Mouse (Mus musculus): ENCODE data around the gene Cd72. TPM values are rescaled to one million over a fixed set of nuclear protein-coding genes. Genes with fewer than 3 reads are reported as not detected.

The Cd72 gene
- total and polyA plus RNA-seq, 2 experiments, result 3.6 to 4.9 TPM

- H3K27ac ChIP-seq (replicated peaks; ENCODE audit: insufficient read depth, low read depth, low read length), result no peak overlapping the region
- WGBS, result 81% methylated on average over 4 of the region's 4 CpGs
- no peak overlapping the region for H3K4me3 ChIP-seq (ENCODE audit: insufficient read depth, low read depth, low read length)
- TF ChIP-seq POLR2A (IDR thresholded peaks at IDR 0.05; ENCODE audit: extremely low read depth, insufficient read depth, low read length), result no peak
- TF ChIP-seq CTCF (IDR thresholded peaks at IDR 0.05; ENCODE audit: low read depth, low read length), result no peak
- no peak overlapping the region for H3K9ac ChIP-seq (ENCODE audit: low read depth, low read length)
- H3K36me3 ChIP-seq (ENCODE audit: control insufficient read depth, insufficient read depth, low read length), result no peaks in the 10 kb centered on the region
- no peak for DNase-seq (ENCODE audit: extremely low read depth, low read depth, low spot score)
- peaks cover 10% of the 10 kb centered on the region for H3K4me1 ChIP-seq (ENCODE audit: control insufficient read depth, insufficient read depth, low read length)
- H3K79me2 ChIP-seq (ENCODE audit: control insufficient read depth, insufficient read depth, low read length), result no peaks in the 10 kb centered on the region
- H3K27me3 ChIP-seq (ENCODE audit: control insufficient read depth, insufficient read depth, low read length), result no peaks in the 10 kb centered on the region
These were observed 43.5 kb upstream of the Cd72 start for GRCm38 (mm10) chr4:43497946-43498345.

GRCm38 (mm10) chr4:43497405-43497804 is 43.0 kb upstream of the Cd72 start:
- Histone ChIP-seq H3K27me3 (ENCODE audit: control insufficient read depth, insufficient read depth, low read length) (no peaks in the 10 kb centered on the region), H3K36me3 (ENCODE audit: control insufficient read depth, insufficient read depth, low read length) (no peaks in the 10 kb centered on the region), H3K9ac (ENCODE audit: low read depth, low read length) (no peak overlapping the region), H3K4me3 (ENCODE audit: insufficient read depth, low read depth, low read length) (no peak overlapping the region), H3K79me2 (ENCODE audit: control insufficient read depth, insufficient read depth, low read length) (no peaks in the 10 kb centered on the region), H3K4me1 (ENCODE audit: control insufficient read depth, insufficient read depth, low read length) (peaks cover 10% of the 10 kb centered on the region), H3K27ac (replicated peaks; ENCODE audit: insufficient read depth, low read depth, low read length) (no peak overlapping the region)
- TF ChIP-seq CTCF (IDR thresholded peaks at IDR 0.05; ENCODE audit: low read depth, low read length), result no peak
- TF ChIP-seq POLR2A (IDR thresholded peaks at IDR 0.05; ENCODE audit: extremely low read depth, insufficient read depth, low read length), result no peak
- peak; percentile 50 for DNase-seq (ENCODE audit: extremely low read depth, low read depth, low spot score)
- WGBS, result 95% methylated on average over 8 of the region's 8 CpGs

- Histone ChIP-seq H3K79me2 (ENCODE audit: control insufficient read depth, insufficient read depth, low read length) (no peaks in the 10 kb centered on the region), H3K4me1 (ENCODE audit: control insufficient read depth, insufficient read depth, low read length) (peaks cover 10% of the 10 kb centered on the region), H3K27ac (replicated peaks; ENCODE audit: insufficient read depth, low read depth, low read length) (no peak overlapping the region), H3K4me3 (ENCODE audit: insufficient read depth, low read depth, low read length) (no peak overlapping the region), H3K36me3 (ENCODE audit: control insufficient read depth, insufficient read depth, low read length) (no peaks in the 10 kb centered on the region), H3K9ac (ENCODE audit: low read depth, low read length) (no peak overlapping the region), H3K27me3 (ENCODE audit: control insufficient read depth, insufficient read depth, low read length) (no peaks in the 10 kb centered on the region)
- TF ChIP-seq POLR2A (IDR thresholded peaks at IDR 0.05; ENCODE audit: extremely low read depth, insufficient read depth, low read length) (no peak), CTCF (IDR thresholded peaks at IDR 0.05; ENCODE audit: low read depth, low read length) (no peak)
- WGBS, result 75% methylated on average over 6 of the region's 6 CpGs
- no peak for DNase-seq (ENCODE audit: extremely low read depth, low read depth, low spot score)
These were observed 42.2 kb upstream of the Cd72 start for GRCm38 (mm10) chr4:43496587-43496986.

- peak overlapping the region; percentile 75 for H3K27ac ChIP-seq (replicated peaks; ENCODE audit: insufficient read depth, low read depth, low read length)
- peaks cover 5% of the 10 kb centered on the region for H3K4me1 ChIP-seq (ENCODE audit: control insufficient read depth, insufficient read depth, low read length)
- WGBS, result under 1% methylated on average over 9 of the region's 9 CpGs
- peak overlapping the region; percentile 90 for H3K9ac ChIP-seq (ENCODE audit: low read depth, low read length)
- TF ChIP-seq POLR2A (IDR thresholded peaks at IDR 0.05; ENCODE audit: extremely low read depth, insufficient read depth, low read length), result no peak
- no peak for TF ChIP-seq CTCF (IDR thresholded peaks at IDR 0.05; ENCODE audit: low read depth, low read length)
- H3K27me3 ChIP-seq (ENCODE audit: control insufficient read depth, insufficient read depth, low read length), result no peaks in the 10 kb centered on the region
- peak overlapping the region; percentile 86 for H3K4me3 ChIP-seq (ENCODE audit: insufficient read depth, low read depth, low read length)
- H3K79me2 ChIP-seq (ENCODE audit: control insufficient read depth, insufficient read depth, low read length), result no peaks in the 10 kb centered on the region
- DNase-seq (ENCODE audit: extremely low read depth, low read depth, low spot score), result peak; percentile 61
- H3K36me3 ChIP-seq (ENCODE audit: control insufficient read depth, insufficient read depth, low read length), result no peaks in the 10 kb centered on the region
These were observed 39.4 kb upstream of the Cd72 start for GRCm38 (mm10) chr4:43493846-43494240.

GRCm38 (mm10) chr4:43493186-43493845 is 38.9 kb upstream of the Cd72 start:
- DNase-seq (ENCODE audit: extremely low read depth, low read depth, low spot score), result peak; percentile 81
- no peaks in the 10 kb centered on the region for H3K79me2 ChIP-seq (ENCODE audit: control insufficient read depth, insufficient read depth, low read length)
- peak overlapping the region; percentile 75 for H3K27ac ChIP-seq (replicated peaks; ENCODE audit: insufficient read depth, low read depth, low read length)
- H3K4me3 ChIP-seq (ENCODE audit: insufficient read depth, low read depth, low read length), result peak overlapping the region; percentile 86
- TF ChIP-seq CTCF (IDR thresholded peaks at IDR 0.05; ENCODE audit: low read depth, low read length), result no peak
- TF ChIP-seq POLR2A (IDR thresholded peaks at IDR 0.05; ENCODE audit: extremely low read depth, insufficient read depth, low read length), result peak; percentile 75
- H3K27me3 ChIP-seq (ENCODE audit: control insufficient read depth, insufficient read depth, low read length), result no peaks in the 10 kb centered on the region
- no peaks in the 10 kb centered on the region for H3K36me3 ChIP-seq (ENCODE audit: control insufficient read depth, insufficient read depth, low read length)
- H3K4me1 ChIP-seq (ENCODE audit: control insufficient read depth, insufficient read depth, low read length), result peaks cover 5% of the 10 kb centered on the region
- peak overlapping the region; percentile 90 for H3K9ac ChIP-seq (ENCODE audit: low read depth, low read length)
- WGBS, result under 1% methylated on average over 47 of the region's 47 CpGs

- Histone ChIP-seq H3K27me3 (ENCODE audit: control insufficient read depth, insufficient read depth, low read length) (no peaks in the 10 kb centered on the region), H3K36me3 (ENCODE audit: control insufficient read depth, insufficient read depth, low read length) (no peaks in the 10 kb centered on the region), H3K9ac (ENCODE audit: low read depth, low read length) (peak within 1 kb of the TSS; percentile 90), H3K27ac (replicated peaks; ENCODE audit: insufficient read depth, low read depth, low read length) (peak within 1 kb of the TSS; percentile 75), H3K79me2 (ENCODE audit: control insufficient read depth, insufficient read depth, low read length) (no peaks in the 10 kb centered on the region), H3K4me3 (ENCODE audit: insufficient read depth, low read depth, low read length) (peak within 1 kb of the TSS; percentile 86), H3K4me1 (ENCODE audit: control insufficient read depth, insufficient read depth, low read length) (peaks cover 5% of the 10 kb centered on the region)
- WGBS, result 1% methylated on average over 25 of the region's 25 CpGs
- no peak for TF ChIP-seq POLR2A (IDR thresholded peaks at IDR 0.05; ENCODE audit: extremely low read depth, insufficient read depth, low read length)
- no peak for TF ChIP-seq CTCF (IDR thresholded peaks at IDR 0.05; ENCODE audit: low read depth, low read length)
- peak; percentile 95 for DNase-seq (ENCODE audit: extremely low read depth, low read depth, low spot score)
These were observed 38.4 kb upstream of the Cd72 start, which contains the start of gene Ccdc107 for GRCm38 (mm10) chr4:43492821-43493185. Ccdc107 (plus strand) TSS chr4:43492900.

All from liver, adult 2 months (tissue).